Mouse (Mus musculus) C2C12 (cell line): ENCODE data around the gene Rybp.

Experiments used
- CTCF ChIP-seq: IDR thresholded peaks from one replicate; pipeline ENCODE4 v1.5.1; 2011; ENCODE audit not compliant: control insufficient read depth, insufficient read depth, insufficient read length
- FOSL1 ChIP-seq: IDR thresholded peaks from one replicate; pipeline ENCODE4 v1.8.0; 2011; ENCODE audit warnings: mild to moderate bottlenecking, low read length; ENCODE audit not compliant: poor library complexity, insufficient read depth, severe bottlenecking
- MAX ChIP-seq: IDR thresholded peaks from one replicate; pipeline ENCODE4 v1.6.1; 2011; ENCODE audit warnings: mild to moderate bottlenecking, control low read depth
- MYOD1 ChIP-seq: IDR thresholded peaks from one replicate; pipeline ENCODE4 v1.6.1; 2011; ENCODE audit warnings: low read depth; ENCODE audit not compliant: control insufficient read depth, insufficient read length
- MYOG ChIP-seq: IDR thresholded peaks from one replicate; pipeline ENCODE4 v1.6.1; 2011; ENCODE audit not compliant: control insufficient read depth, insufficient read length; ENCODE audit errors: extremely low read depth

GRCm38 (mm10) chr6:100329542-100329941 is 42.3 kb upstream of the Rybp start:
- no peak for TF ChIP-seq FOSL1
- no peak for TF ChIP-seq MYOD1
- TF ChIP-seq MYOG, result no peak
- TF ChIP-seq CTCF, result no peak
- TF ChIP-seq MAX, result no peak
